Mouse (Mus musculus) cerebellum, adult 9-11 months (tissue): ENCODE results near the gene Myo3b.

ENCODE experiments used
- DNase-seq: peaks from one replicate; pipeline ENCODE4 v3.0.0; 2022

Gene Myo3b

GRCm38 (mm10) chr2:70133281-70133680, 94.4 kb downstream of the Myo3b start:
- DNase-seq, result peak; percentile 20

- no peak for DNase-seq
Measured at GRCm38 (mm10) chr2:70137226-70137998, 98.5 kb downstream of the Myo3b start.

GRCm38 (mm10) chr2:70143543-70144188, 104.7 kb downstream of the Myo3b start:
- no peak for DNase-seq

DNA sequence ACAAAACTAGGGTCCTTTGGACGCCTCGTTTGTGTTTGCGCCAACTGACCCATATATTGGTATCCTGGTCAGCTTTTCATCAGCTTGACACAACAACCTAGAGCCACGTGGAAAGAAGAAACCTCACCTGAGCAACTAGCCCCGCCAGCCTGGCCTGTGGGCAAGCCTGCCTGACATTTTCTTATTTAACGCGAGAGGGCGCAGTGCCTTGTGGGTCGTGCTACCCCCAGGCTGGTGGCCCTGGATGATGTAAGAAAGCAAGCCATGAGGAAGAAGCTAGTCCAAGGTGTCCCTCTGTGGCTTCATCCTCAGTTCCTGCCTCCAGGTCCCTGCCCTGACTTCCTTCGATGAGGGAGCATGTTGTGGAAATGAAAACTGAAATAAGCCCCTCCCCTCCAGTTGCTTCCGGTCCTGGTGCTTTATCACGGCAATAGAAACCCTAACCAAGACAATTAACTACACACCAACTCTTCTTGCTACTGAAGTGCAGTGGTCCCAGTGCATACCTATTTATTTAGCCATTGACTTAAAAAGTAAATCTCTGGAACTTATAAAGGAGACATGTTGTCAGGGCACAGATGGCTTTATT, 108.2 kb downstream of the Myo3b start:
- DNase-seq, result no peak

GRCm38 (mm10) chr2:70148821-70149510, 110.0 kb downstream of the Myo3b start:
- DNase-seq, result no peak

- no peak for DNase-seq
Measured at GRCm38 (mm10) chr2:70150399-70151035, 111.6 kb downstream of the Myo3b start.

DNA sequence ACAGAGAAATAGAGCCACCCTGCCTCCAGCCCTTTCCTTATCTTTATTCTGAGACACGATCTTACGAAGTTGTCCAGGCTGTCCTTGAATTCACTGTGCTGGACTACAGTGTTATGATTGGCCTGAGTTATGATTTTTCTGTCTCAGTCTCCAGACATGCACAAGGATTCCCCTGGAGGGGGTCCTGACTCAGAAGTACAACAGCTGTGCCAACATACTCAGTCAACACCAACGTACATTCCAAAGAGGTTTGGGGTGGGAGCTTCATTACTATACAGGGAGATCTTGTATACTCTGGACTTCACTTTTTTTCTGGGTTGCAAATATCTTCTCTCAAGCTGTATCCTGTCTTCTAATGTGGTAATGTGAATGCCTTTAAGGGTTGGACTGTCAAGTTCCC, 113.0 kb downstream of the Myo3b start:
- no peak for DNase-seq

DNA sequence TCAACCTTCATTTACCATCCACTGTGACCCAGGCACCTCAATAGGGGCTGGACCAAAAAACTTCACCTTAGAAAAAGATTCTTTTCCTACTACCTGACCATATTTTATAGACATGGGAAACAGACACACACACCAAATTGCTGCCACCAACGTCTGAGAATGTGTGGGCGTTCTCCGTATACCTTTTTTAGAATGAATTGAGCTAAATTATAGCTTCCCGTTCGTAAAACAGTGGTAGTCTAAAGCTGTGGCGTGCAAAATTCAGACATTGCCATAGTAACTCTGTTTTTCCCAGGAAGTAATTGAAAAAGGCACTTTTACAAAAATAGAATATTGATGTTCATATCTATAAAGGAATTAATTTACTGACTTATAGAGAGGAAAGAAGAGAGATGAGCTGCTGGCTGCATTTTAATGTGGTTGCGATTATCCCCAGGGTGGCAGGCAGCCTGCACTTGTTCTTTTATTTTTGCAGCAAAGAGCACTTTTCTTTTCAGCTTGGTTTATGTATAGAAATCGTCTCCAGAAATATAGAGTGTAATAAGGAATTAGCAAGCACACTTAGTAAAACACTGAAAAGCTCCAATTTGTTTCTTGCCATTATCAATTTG, 116.4 kb downstream of the Myo3b start:
- no peak for DNase-seq

GRCm38 (mm10) chr2:70159543-70159942, 120.6 kb downstream of the Myo3b start:
- no peak for DNase-seq

GRCm38 (mm10) chr2:70166231-70166630, 127.3 kb downstream of the Myo3b start:
- no peak for DNase-seq

- DNase-seq, result no peak
Measured at GRCm38 (mm10) chr2:70167944-70168935, 129.3 kb downstream of the Myo3b start.

DNA sequence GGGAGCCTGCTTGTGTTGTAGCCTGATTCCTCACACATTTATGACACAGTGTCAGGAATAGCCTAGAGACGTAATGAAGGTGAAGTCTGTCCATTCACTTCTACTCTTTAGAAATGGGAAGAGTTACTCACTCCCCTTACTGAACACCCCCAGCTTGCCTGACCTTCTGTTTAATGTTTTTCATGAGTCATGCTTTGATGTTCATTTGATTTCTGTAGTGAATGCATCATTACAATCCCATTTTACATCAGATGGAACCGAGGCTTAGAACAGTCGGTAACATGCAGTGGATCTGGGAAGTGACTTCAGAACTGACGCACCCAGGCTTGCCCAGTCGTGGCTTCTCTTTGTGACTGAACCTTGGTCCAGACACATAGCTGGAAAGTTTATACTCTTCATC, 131.5 kb downstream of the Myo3b start:
- DNase-seq, result no peak

DNA sequence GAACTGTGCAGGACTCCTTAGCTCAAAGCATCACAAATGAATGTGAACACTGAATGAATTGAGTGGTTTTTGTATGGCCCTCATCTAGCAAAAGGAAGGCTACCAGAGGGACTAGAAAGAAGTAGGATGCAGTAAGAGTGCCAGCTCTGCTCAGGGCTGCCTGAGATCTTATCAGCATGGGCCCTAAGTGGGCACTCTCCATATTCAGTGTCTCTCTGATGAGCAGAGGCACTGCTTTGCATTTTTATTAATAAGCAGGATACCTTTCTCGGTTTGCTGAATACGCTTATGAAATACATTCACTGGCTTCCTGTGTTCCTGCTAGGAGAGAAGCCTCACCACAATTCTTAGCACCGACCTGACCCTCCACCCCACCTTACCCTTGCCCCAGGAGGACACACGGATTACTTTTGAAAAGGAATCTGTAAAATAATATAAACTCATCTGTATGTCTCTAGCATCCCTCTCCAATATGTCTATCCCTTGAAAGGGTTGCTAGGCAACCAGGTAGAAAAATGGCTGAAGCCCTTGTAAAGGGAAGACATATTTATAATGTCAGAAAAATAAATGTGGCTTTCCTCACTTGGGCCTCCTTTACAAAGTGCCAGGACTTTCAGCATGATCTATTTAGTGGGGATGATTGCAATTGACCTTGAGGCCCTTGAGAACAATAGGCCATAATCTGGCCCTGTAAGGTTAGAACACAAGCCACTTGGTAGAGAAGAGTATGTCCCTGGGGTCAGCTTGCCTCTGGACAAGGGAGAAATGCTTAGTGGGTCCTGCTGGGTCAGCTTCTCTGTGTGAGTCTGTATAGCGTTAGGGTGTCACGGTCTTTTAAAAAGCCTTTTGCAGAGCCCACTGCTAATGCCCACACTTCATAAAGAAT, 138.1 kb downstream of the Myo3b start:
- DNase-seq, result no peak

- DNase-seq, result peak; percentile 16
Measured at GRCm38 (mm10) chr2:70177709-70178030, 138.7 kb downstream of the Myo3b start.

- no peak for DNase-seq
Measured at GRCm38 (mm10) chr2:70178241-70178640, 139.3 kb downstream of the Myo3b start.

DNA sequence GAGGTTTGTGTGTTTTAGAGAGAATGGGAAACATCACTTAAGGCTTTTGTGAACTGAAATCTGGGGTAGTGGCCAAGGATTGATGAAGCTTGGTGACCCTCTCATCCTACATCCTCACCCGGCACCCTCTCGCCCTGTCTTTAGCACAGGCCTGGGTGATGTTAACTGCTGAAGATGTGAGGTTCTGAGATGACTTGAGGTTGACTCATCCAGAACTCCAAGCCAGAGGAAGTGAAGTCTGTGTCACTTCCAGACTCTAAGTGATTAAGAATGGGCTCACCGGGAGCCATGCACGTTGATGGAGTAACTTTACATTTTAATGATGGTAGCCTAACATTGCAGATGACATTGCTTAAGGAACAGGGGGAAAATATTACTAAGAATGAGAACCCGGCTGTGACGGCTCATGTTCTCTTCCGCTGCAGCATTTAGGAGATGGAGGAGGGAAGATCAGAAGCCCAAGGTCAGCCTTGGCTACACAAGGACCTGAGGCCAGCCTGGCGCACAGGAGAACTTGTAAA, 143.3 kb downstream of the Myo3b start:
- no peak for DNase-seq

DNA sequence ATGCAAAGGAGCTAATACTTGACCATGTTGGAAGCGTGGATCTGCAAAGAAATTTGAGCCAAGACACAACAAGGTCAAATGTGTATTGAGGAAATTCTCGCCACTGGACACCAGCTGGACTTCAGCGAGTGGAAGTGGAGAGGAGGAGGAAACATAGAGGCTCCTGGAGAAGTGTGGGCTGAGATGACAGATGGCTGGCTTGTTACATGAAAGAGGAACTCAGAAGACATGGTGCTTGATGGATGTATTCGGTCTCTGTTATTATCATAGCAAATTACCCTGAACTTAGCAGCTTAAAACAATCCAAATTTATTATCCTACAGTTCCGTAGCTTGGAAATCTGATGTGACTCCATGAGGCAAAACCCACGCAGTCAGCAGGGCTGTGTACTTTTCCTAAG, 148.1 kb downstream of the Myo3b start:
- DNase-seq, result no peak

DNA sequence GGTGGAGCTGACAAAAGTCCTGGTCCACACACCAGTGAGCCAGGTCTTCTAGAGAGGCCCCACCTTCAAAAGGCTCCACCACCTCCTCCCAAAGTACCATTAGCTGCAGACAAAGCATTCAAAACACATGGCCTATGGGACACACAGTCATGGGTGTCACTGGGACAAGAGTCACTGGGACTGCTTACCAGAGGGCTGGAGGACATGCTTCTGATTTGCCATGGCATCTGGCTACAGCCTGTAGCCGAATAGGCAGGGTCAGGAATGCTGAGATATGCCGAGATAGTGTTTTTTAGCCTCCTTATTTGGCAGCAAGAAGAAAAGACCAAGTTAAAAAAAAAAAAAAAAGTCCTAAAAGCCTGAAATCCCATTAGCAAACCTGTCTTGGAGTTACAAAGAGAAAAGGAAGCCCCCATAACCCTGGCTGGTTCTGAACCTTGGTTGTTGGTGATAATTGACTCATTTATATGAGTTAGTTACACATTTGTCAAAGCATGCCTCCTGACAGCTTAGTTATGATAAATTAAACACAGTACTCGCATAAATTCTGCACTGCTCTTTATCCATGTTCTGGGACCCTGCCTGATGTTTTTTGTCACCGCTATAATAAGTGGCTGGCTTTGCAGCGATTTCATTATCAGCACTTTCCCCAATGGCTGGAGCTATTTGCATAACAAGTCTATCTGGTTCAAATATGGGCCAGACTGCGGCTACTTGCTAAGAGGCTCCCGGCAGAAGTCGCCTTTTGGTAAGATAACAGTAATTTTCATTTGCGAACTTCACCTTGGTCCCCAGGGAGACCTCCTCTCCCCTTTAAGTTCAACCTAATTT, 156.7 kb downstream of the Myo3b start:
- no peak for DNase-seq
